Mouse (Mus musculus) monocyte, adult 5-6 weeks (primary cell): ENCODE results near the gene Stx1a. TPM values are rescaled to one million over a fixed set of nuclear protein-coding genes. Genes with fewer than 3 reads are reported as not detected.

Experiments used
- ATAC-seq: fragments of 153-309, 156-312 bp; replicated peaks from 2 replicates; pipeline ENCODE4 v1.8.0; 2017; ENCODE audit warnings: mild to moderate bottlenecking; ENCODE audit not compliant: low TSS enrichment, insufficient number of reproducible peaks, severe bottlenecking, poor library complexity, low FRiP score
- total RNA-seq: library from RNA; stranded (forward); fragments of 200-1000, 200-491, 200-594 nt; gene quantifications from 3 replicates; pipeline ENCODE4 v1.2.3, GENCODE M21; 2017

Gene Stx1a
- 0.29 to 0.76 TPM in 2 of 3 replicates, not detected in the other for total RNA-seq

GRCm38 (mm10) chr5:135023344-135024173 is at the start of gene Stx1a:
Gene Stx1a (plus strand): TSS chr5:135023482.
- no peak for ATAC-seq

- no peak for ATAC-seq
Measured at GRCm38 (mm10) chr5:134973526-134973925, 49.8 kb upstream of the Stx1a start.

- no peak for ATAC-seq
Measured at GRCm38 (mm10) chr5:134974294-134974693, 49.0 kb upstream of the Stx1a start.

GRCm38 (mm10) chr5:134974921-134975320 is 48.4 kb upstream of the Stx1a start:
- no peak for ATAC-seq

- no peak for ATAC-seq
Measured at GRCm38 (mm10) chr5:134976164-134976563, 47.1 kb upstream of the Stx1a start.

- ATAC-seq = no peak
Measured at GRCm38 (mm10) chr5:134976577-134977250, 46.6 kb upstream of the Stx1a start.

GRCm38 (mm10) chr5:134977837-134978236 is 45.4 kb upstream of the Stx1a start:
- no peak for ATAC-seq

- no peak for ATAC-seq
Measured at GRCm38 (mm10) chr5:134981149-134981548, 42.1 kb upstream of the Stx1a start.

- no peak for ATAC-seq
Measured at GRCm38 (mm10) chr5:134983111-134983510, 40.2 kb upstream of the Stx1a start.

GRCm38 (mm10) chr5:134983771-134984170 is 39.5 kb upstream of the Stx1a start:
- ATAC-seq = no peak

- no peak for ATAC-seq
Measured at GRCm38 (mm10) chr5:134985633-134986297, 37.5 kb upstream of the Stx1a start, which contains the start of gene Cldn3. Gene Cldn3 (plus strand): TSS chr5:134986214.

- ATAC-seq = no peak
Measured at GRCm38 (mm10) chr5:134986298-134987268, 36.7 kb upstream of the Stx1a start.

GRCm38 (mm10) chr5:134989166-134989565 is 34.1 kb upstream of the Stx1a start:
- ATAC-seq = no peak

- no peak for ATAC-seq
Measured at GRCm38 (mm10) chr5:134989741-134990140, 33.5 kb upstream of the Stx1a start.

GRCm38 (mm10) chr5:134992566-134992965 is 30.7 kb upstream of the Stx1a start:
- no peak for ATAC-seq

GRCm38 (mm10) chr5:134998359-134998758 is 24.9 kb upstream of the Stx1a start:
- no peak for ATAC-seq

GRCm38 (mm10) chr5:134999797-135000196 is 23.5 kb upstream of the Stx1a start:
- ATAC-seq = no peak

- no peak for ATAC-seq
Measured at GRCm38 (mm10) chr5:135000751-135001150, 22.5 kb upstream of the Stx1a start.
